Mouse (Mus musculus) c-Kit-negative CD71-positive TER-119-positive erythroid progenitor cells, embryonic 14.5 days (primary cell): ENCODE data around the gene Chst2.

Source experiments
- DNase-seq: peaks from one replicate; pipeline ENCODE4 v3.0.0-alpha.2; 2013; ENCODE audit warnings: low read depth, low spot score

Gene Chst2

GRCm38 (mm10) chr9:95406571-95407561, at the start of gene Chst2:
TSS of gene Chst2 (minus strand) at chr9:95406722.
- DNase-seq = no peak

- DNase-seq = no peak
Measured at GRCm38 (mm10) chr9:95451931-95452330, 45.4 kb upstream of the Chst2 start.

GRCm38 (mm10) chr9:95450586-95450985, 44.1 kb upstream of the Chst2 start:
- no peak for DNase-seq

- DNase-seq = no peak
Measured at GRCm38 (mm10) chr9:95442321-95442731, 35.8 kb upstream of the Chst2 start.

GRCm38 (mm10) chr9:95437883-95438282, 31.4 kb upstream of the Chst2 start:
- no peak for DNase-seq

- no peak for DNase-seq
Measured at GRCm38 (mm10) chr9:95436294-95436613, 29.7 kb upstream of the Chst2 start.

GRCm38 (mm10) chr9:95435506-95436293, 29.2 kb upstream of the Chst2 start:
- no peak for DNase-seq

- no peak for DNase-seq
Measured at GRCm38 (mm10) chr9:95428277-95428676, 21.8 kb upstream of the Chst2 start.

- DNase-seq = no peak
Measured at GRCm38 (mm10) chr9:95413911-95414310, 7.4 kb upstream of the Chst2 start.

GRCm38 (mm10) chr9:95412047-95412446, 5.5 kb upstream of the Chst2 start:
- DNase-seq = no peak

GRCm38 (mm10) chr9:95407586-95408220, 1.2 kb upstream of the Chst2 start:
- DNase-seq = no peak

GRCm38 (mm10) chr9:95405946-95406570, 464 bp downstream of the Chst2 start:
- DNase-seq = no peak

- no peak for DNase-seq
Measured at GRCm38 (mm10) chr9:95405511-95405945, 994 bp downstream of the Chst2 start.

GRCm38 (mm10) chr9:95404811-95405465, 1.6 kb downstream of the Chst2 start:
- no peak for DNase-seq

GRCm38 (mm10) chr9:95401686-95402085, 4.8 kb downstream of the Chst2 start:
- no peak for DNase-seq

GRCm38 (mm10) chr9:95392011-95392410, 14.5 kb downstream of the Chst2 start:
- DNase-seq = no peak

- DNase-seq = no peak
Measured at GRCm38 (mm10) chr9:95389956-95390355, 16.6 kb downstream of the Chst2 start.

- DNase-seq = no peak
Measured at GRCm38 (mm10) chr9:95387881-95388380, 18.6 kb downstream of the Chst2 start.

- DNase-seq = no peak
Measured at GRCm38 (mm10) chr9:95375966-95376365, 30.6 kb downstream of the Chst2 start.

- DNase-seq = no peak
Measured at GRCm38 (mm10) chr9:95375336-95375735, 31.2 kb downstream of the Chst2 start.

GRCm38 (mm10) chr9:95373741-95374140, 32.8 kb downstream of the Chst2 start:
- no peak for DNase-seq
